ENCODE assay signal across 9 mouse cellular contexts in the genomic region with DNA sequence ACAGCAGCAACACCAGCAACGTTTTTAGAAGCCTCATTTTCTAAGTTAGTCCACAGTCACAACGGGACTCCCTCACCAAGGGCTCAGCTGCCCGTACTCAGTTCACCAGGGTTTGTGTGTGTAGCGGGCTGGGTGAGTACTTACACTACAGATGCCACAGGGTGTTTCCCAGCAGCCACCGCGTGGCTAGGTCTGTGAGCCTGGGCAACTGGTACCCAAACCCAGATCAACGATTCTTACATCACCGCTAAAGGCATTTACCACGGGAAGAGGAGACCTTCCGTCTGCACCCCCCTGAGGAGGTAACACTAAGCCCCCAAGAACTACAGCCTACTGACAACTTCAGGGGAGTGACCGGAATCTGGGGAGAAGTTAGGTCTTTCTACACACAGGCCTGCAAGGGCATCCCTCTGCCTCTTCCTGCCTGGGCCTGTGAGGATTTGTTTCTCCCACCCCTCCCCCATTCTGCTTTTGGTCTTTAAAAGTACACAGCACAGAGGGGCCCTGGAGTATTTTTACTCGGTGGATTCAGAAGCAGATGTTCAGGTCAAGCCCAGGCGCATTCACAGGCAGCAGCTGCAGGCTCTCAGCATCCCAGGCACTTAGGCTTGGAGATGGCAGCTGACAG.
DNase-seq lines count a peak whose midpoint lies in the region; ATAC-seq lines count a peak whose summit lies in the region.
"Had no signal": no experiment of that assay in that cellular context is flagged by ENCODE, and none has a peak within 500 bp of the region (broad histone marks: within the 10 kb centered on the region; RNA-seq: fewer than 3 reads in every experiment).

No protein-coding gene starts in this region.

- H3K4me2 ChIP-seq in embryonic facial prominence, embryonic 15.5 days (replicated peaks), result peak overlapping the region; percentile 54
- peak overlapping the region; percentile 41 for H3K4me2 ChIP-seq in hindbrain, embryonic 14.5 days (replicated peaks)
- H3K4me2 ChIP-seq in liver, embryonic 12.5 days, result peak overlapping the region; percentile 51

- no peaks in the 10 kb centered on the region for H3K36me3 ChIP-seq in embryonic facial prominence, embryonic 15.5 days
- no peaks in the 10 kb centered on the region for H3K36me3 ChIP-seq in hindbrain, embryonic 14.5 days (replicated peaks; ENCODE audit: control insufficient read depth, insufficient read depth)
- H3K36me3 ChIP-seq in liver, embryonic 12.5 days, result no peaks in the 10 kb centered on the region

- 12% methylated on average over 13 of the region's 13 CpGs for WGBS in embryonic facial prominence, embryonic 15.5 days
- 20% methylated on average over 13 of the region's 13 CpGs for WGBS in hindbrain, embryonic 14.5 days
- 18% methylated on average over 13 of the region's 13 CpGs for WGBS in liver, embryonic 12.5 days (ENCODE audit: insufficient replicate concordance)

- H3K27ac ChIP-seq in embryonic facial prominence, embryonic 15.5 days (replicated peaks), result peak overlapping the region; percentile 88
- peak overlapping the region; percentile 63 for H3K27ac ChIP-seq in hindbrain, embryonic 14.5 days
- peak overlapping the region; percentile 42 for H3K27ac ChIP-seq in liver, embryonic 12.5 days
- H3K27ac ChIP-seq: macrophage had no signal

- H3K4me1 ChIP-seq in embryonic facial prominence, embryonic 15.5 days, result peaks cover 40% of the 10 kb centered on the region
- peaks cover 26% of the 10 kb centered on the region; the same call in 1 of the 2 replicates for H3K4me1 ChIP-seq in hindbrain, embryonic 14.5 days (replicated peaks; ENCODE audit: control insufficient read depth, insufficient read depth, low read length)
- peaks cover 12% of the 10 kb centered on the region; the same call in 1 of the 2 replicates for H3K4me1 ChIP-seq in liver, embryonic 12.5 days

- DNase-seq in gastrocnemius, postnatal 25 days, result peak; percentile 36
- no peak for DNase-seq in gastrocnemius, postnatal 36 days
- DNase-seq in hindbrain, embryonic 14.5 days (ENCODE audit: low spot score), result peak; percentile 42
- peak; percentile 68 for DNase-seq in naive thymus-derived CD4-positive, alpha-beta T cell, adult 2 months (ENCODE audit: low read depth)
- no peak for DNase-seq in adrenal gland, postnatal 10 days
- DNase-seq in ovary, postnatal 36 days (ENCODE audit: low spot score), result no peak

- H3K9me3 ChIP-seq in embryonic facial prominence, embryonic 15.5 days (replicated peaks), result no peaks in the 10 kb centered on the region
- H3K9me3 ChIP-seq in hindbrain, embryonic 14.5 days (ENCODE audit: control insufficient read depth, low read length), result no peaks in the 10 kb centered on the region
- no peaks in the 10 kb centered on the region for H3K9me3 ChIP-seq in liver, embryonic 12.5 days (replicated peaks)

- no peaks in the 10 kb centered on the region for H3K27me3 ChIP-seq in embryonic facial prominence, embryonic 15.5 days
- H3K27me3 ChIP-seq in hindbrain, embryonic 14.5 days (ENCODE audit: control insufficient read depth, insufficient read depth, low read length), result no peaks in the 10 kb centered on the region
- peaks cover 33% of the 10 kb centered on the region for H3K27me3 ChIP-seq in liver, embryonic 12.5 days (replicated peaks)

- peak; percentile 35 for ATAC-seq in embryonic facial prominence, embryonic 15.5 days (ENCODE audit: insufficient number of reproducible peaks, low FRiP score, low TSS enrichment, low read depth)
- ATAC-seq in hindbrain, embryonic 14.5 days (ENCODE audit: low FRiP score), result 0 out of 2 replicates have a peak, but pooled peaks have one; percentile 35
- no peak for ATAC-seq in liver, embryonic 12.5 days

- intact Hi-C loops in gastrocnemius, postnatal 36 days (cut with DNase I), result loop anchor here (5.0 kb wide), 2 partner anchors 73 to 98 kb away; a partner anchor contains a TSS

- H3K9ac ChIP-seq in embryonic facial prominence, embryonic 15.5 days, result peak overlapping the region; percentile 23
- H3K9ac ChIP-seq in hindbrain, embryonic 14.5 days, result peak overlapping the region; percentile 4; the same call in 1 of the 2 replicates
- no peak overlapping the region for H3K9ac ChIP-seq in liver, embryonic 12.5 days

- peak overlapping the region; percentile 28 for H3K4me3 ChIP-seq in embryonic facial prominence, embryonic 15.5 days (replicated peaks)
- H3K4me3 ChIP-seq in hindbrain, embryonic 14.5 days (replicated peaks; ENCODE audit: low read length), result no peak overlapping the region
- peak overlapping the region; percentile 18; the same call in 1 of the 2 replicates for H3K4me3 ChIP-seq in liver, embryonic 12.5 days

Comparison
In these comparisons a context has a peak if more than half of its experiments do, and no peak if none do; other contexts are left out.
1. DNase-seq: peak in gastrocnemius, postnatal 25 days (single experiment), hindbrain, embryonic 14.5 days (single experiment) and naive thymus-derived CD4-positive, alpha-beta T cell, adult 2 months (single experiment); none in gastrocnemius, postnatal 36 days (0 of 2), adrenal gland, postnatal 10 days (single experiment) and ovary, postnatal 36 days (single experiment).
2. Peak in every context shown above with its lines, with median percentiles within 50 percentile points of each other: H3K27ac ChIP-seq and H3K4me2 ChIP-seq.